Mouse (Mus musculus) myocyte (in vitro differentiated cells): Measurements from ENCODE around the gene Ces3a. TPM values are rescaled to one million over a fixed set of nuclear protein-coding genes. Genes with fewer than 3 reads are reported as not detected.

Source experiments
- H3K27me3 ChIP-seq: one replicate; pipeline ENCODE4 v1.6.1; 2011; ENCODE audit not compliant: control insufficient read depth, insufficient read depth, insufficient read length
- H3K36me3 ChIP-seq: one replicate; pipeline ENCODE4 v1.6.1; 2011; ENCODE audit not compliant: control insufficient read depth, insufficient read depth
- H3K4me2 ChIP-seq: one replicate; pipeline ENCODE4 v1.6.1; 2011; ENCODE audit warnings: low read depth, control low read depth
- H3K4me3 ChIP-seq: one replicate; pipeline ENCODE4 v1.5.1; 2011; ENCODE audit warnings: mild to moderate bottlenecking, control low read depth, moderate library complexity
- H3K79me2 ChIP-seq: one replicate; pipeline ENCODE4 v1.6.1; 2011; ENCODE audit not compliant: control insufficient read depth, insufficient read depth
- H3ac ChIP-seq: one replicate; pipeline ENCODE4 v1.6.1; 2011; ENCODE audit not compliant: control insufficient read depth, insufficient read length
- CEBPB ChIP-seq: IDR thresholded peaks from 2 replicates; pipeline ENCODE4 v1.6.1; 2011; ENCODE audit warnings: mild to moderate bottlenecking, moderate library complexity; ENCODE audit not compliant: poor library complexity, insufficient read depth, severe bottlenecking
- E2F4 ChIP-seq: IDR thresholded peaks from one replicate; pipeline ENCODE4 v1.6.1; 2011; ENCODE audit warnings: mild to moderate bottlenecking, control low read depth, moderate library complexity; ENCODE audit not compliant: insufficient read depth
- MAX ChIP-seq: IDR thresholded peaks from one replicate; pipeline ENCODE4 v1.6.1; 2011; ENCODE audit warnings: low read depth, mild to moderate bottlenecking, control low read depth
- MYOD1 ChIP-seq, 3 experiments: IDR thresholded peaks; one replicate each; pipeline ENCODE4 v1.6.1; 2011; ENCODE audit warnings: control low read depth in 2 of 3, low read depth in 2 of 3, mild to moderate bottlenecking in 2 of 3, moderate library complexity in 1 of 3; ENCODE audit not compliant: insufficient read length in 2 of 3, control insufficient read depth in 1 of 3
- MYOG ChIP-seq, 3 experiments: IDR thresholded peaks; one replicate each; pipeline ENCODE4 v1.6.1; 2011; ENCODE audit warnings: control low read depth in 2 of 3, low read depth in 2 of 3, mild to moderate bottlenecking in 2 of 3; ENCODE audit not compliant: insufficient read length in 2 of 3, control insufficient read depth in 1 of 3, insufficient read depth in 1 of 3
- POLR2A ChIP-seq: IDR thresholded peaks from one replicate; pipeline ENCODE4 v1.6.1; 2011; ENCODE audit warnings: low read depth, mild to moderate bottlenecking, control low read depth, moderate library complexity; ENCODE audit not compliant: insufficient read length
- POLR2AphosphoS2 ChIP-seq: IDR thresholded peaks from one replicate; pipeline ENCODE4 v1.6.1; 2011; ENCODE audit warnings: low read depth, control low read depth; ENCODE audit not compliant: insufficient read length
- REST ChIP-seq: IDR thresholded peaks from one replicate; pipeline ENCODE4 v1.6.1; 2011; ENCODE audit warnings: mild to moderate bottlenecking, control low read depth, moderate library complexity; ENCODE audit not compliant: insufficient read depth, insufficient read length
- SRF ChIP-seq: IDR thresholded peaks from one replicate; pipeline ENCODE4 v1.6.1; 2011; ENCODE audit warnings: low read depth; ENCODE audit not compliant: control insufficient read depth, insufficient read length
- TCF12 ChIP-seq: IDR thresholded peaks from one replicate; pipeline ENCODE4 v1.6.1; 2011; ENCODE audit warnings: mild to moderate bottlenecking, control low read depth; ENCODE audit not compliant: poor library complexity, insufficient read depth, severe bottlenecking
- TCF3 ChIP-seq: IDR thresholded peaks from one replicate; pipeline ENCODE4 v1.6.1; 2011; ENCODE audit warnings: low read depth, control low read depth; ENCODE audit not compliant: insufficient read length
- USF1 ChIP-seq: IDR thresholded peaks from one replicate; pipeline ENCODE4 v1.6.1; 2011; ENCODE audit warnings: low read depth, mild to moderate bottlenecking, control low read depth, moderate library complexity
- polyA plus RNA-seq: library from polyadenylated mRNA; unstranded; fragments of >200 nt; fragmentation: generic; extraction: Trizol; gene quantifications from one replicate; pipeline ENCODE4 v1.2.1, GENCODE M21; 2012; ENCODE audit warnings: missing spikeins

Gene Ces3a
- polyA plus RNA-seq, 1 experiment: not detected

DNA sequence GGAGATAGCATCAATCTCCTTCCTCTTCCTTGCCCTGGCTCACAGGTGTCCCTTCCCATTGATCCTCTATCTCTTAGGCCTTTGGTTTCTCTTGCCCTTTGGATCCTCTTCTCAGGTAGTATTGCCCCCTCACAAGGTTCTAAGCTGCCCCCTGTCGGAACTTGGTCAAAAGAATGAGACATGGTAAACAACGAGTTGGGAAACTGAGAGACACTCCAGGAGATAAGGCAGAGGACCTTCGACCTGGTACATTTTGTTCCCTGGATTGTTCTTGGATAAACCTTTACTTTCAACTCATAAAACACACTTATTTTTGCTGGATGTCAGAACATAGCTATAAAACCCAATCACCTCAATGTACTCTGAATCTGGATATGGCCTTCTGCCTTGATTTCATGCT, 55.8 kb downstream of the Ces3a start:
- TF ChIP-seq MYOG (IDR thresholded peaks at IDR 0.05; ENCODE audit: control insufficient read depth in 1 of 3, insufficient read depth in 1 of 3, insufficient read length in 2 of 3, low read depth in 2 of 3) (no peak), TCF3 (no peak), MYOD1 (IDR thresholded peaks at IDR 0.05; ENCODE audit: control insufficient read depth in 1 of 3, insufficient read length in 2 of 3, low read depth in 2 of 3) (no peak), TCF12 (no peak), POLR2AphosphoS2 (no peak), SRF (no peak), MAX (no peak), E2F4 (no peak), POLR2A (no peak), CEBPB (no peak), REST (no peak), USF1 (no peak)
- Histone ChIP-seq H3K79me2 (no peaks in the 10 kb centered on the region), H3K4me2 (no peak overlapping the region), H3K27me3 (no peaks in the 10 kb centered on the region), H3K36me3 (no peaks in the 10 kb centered on the region), H3ac (no peak overlapping the region), H3K4me3 (no peak overlapping the region)

Other genes starting within 250 kb of the Ces3a start
- not detected for gene Ces2b, start 217.0 kb upstream of the Ces3a start, polyA plus RNA-seq
- gene Ces2c, start 201.5 kb upstream of the Ces3a start, polyA plus RNA-seq: 0.34 TPM
- 0.02 TPM for gene Ces2e, start 122.3 kb upstream of the Ces3a start, polyA plus RNA-seq
- 0.02 TPM for gene Ces2f, start 101.2 kb upstream of the Ces3a start, polyA plus RNA-seq
- gene Ces2g, start 86.9 kb upstream of the Ces3a start, polyA plus RNA-seq: 0.30 TPM
- not detected for gene Ces2h, start 47.7 kb upstream of the Ces3a start, polyA plus RNA-seq
- gene Ces3b, start 35.2 kb downstream of the Ces3a start, polyA plus RNA-seq: not detected
- gene Ces4a, start 83.2 kb downstream of the Ces3a start, polyA plus RNA-seq: not detected
- 38.1 TPM for gene Cbfb, start 122.1 kb downstream of the Ces3a start, polyA plus RNA-seq
- gene D230025D16Rik, start 176.5 kb downstream of the Ces3a start, polyA plus RNA-seq: 16.6 TPM
- gene B3gnt9, start 206.6 kb downstream of the Ces3a start, polyA plus RNA-seq: 6.2 TPM
- gene Tradd, start 216.0 kb downstream of the Ces3a start, polyA plus RNA-seq: 27.0 TPM
- 10.5 TPM for gene Fbxl8, start 216.0 kb downstream of the Ces3a start, polyA plus RNA-seq
- 5.8 TPM for gene Hsf4, start 221.2 kb downstream of the Ces3a start, polyA plus RNA-seq
- 23.2 TPM for gene Nol3, start 227.5 kb downstream of the Ces3a start, polyA plus RNA-seq
- gene 4931428F04Rik, start 241.3 kb downstream of the Ces3a start, polyA plus RNA-seq: 6.2 TPM
- 23.4 TPM for gene Exoc3l, start 247.5 kb downstream of the Ces3a start, polyA plus RNA-seq
- gene E2f4, start 249.1 kb downstream of the Ces3a start, polyA plus RNA-seq: 59.7 TPM